Mouse (Mus musculus): Measurements from ENCODE around the gene Gfpt1. TPM values are rescaled to one million over a fixed set of nuclear protein-coding genes. Genes with fewer than 3 reads are reported as not detected.

Gene Gfpt1
- polyA plus RNA-seq, 1 experiment from 2014 or later, result 17.4 TPM

Other genes starting within 250 kb of the Gfpt1 start
- 5.7 and 6.1 TPM in 2 replicates for gene Anxa4, start 249.3 kb upstream of the Gfpt1 start, polyA plus RNA-seq (2014; fragmentation: Nextera tagmentation; extraction: Ambion mirVana)
- gene Aak1, start 193.3 kb upstream of the Gfpt1 start, polyA plus RNA-seq (2014; fragmentation: Nextera tagmentation; extraction: Ambion mirVana), result 21.9 and 23.2 TPM in 2 replicates
- gene Nfu1, start 33.6 kb upstream of the Gfpt1 start, polyA plus RNA-seq (2014; fragmentation: Nextera tagmentation; extraction: Ambion mirVana), result 88.8 and 92.4 TPM in 2 replicates
- 0.12 and 0.20 TPM in 2 replicates for gene D6Ertd527e, start 61.9 kb downstream of the Gfpt1 start, polyA plus RNA-seq (2014; fragmentation: Nextera tagmentation; extraction: Ambion mirVana)